Comparison of ENCODE assay signal across 19 mouse cellular contexts in genomic region chr15:85347058-85347700, GRCm38 (mm10). TPM values are rescaled to one million over a fixed set of nuclear protein-coding genes. Genes with fewer than 3 reads are reported as not detected.
DNase-seq lines count a peak whose midpoint lies in the region; ATAC-seq lines count a peak whose summit lies in the region.
"Had no signal": no experiment of that assay in that cellular context is flagged by ENCODE, and none has a peak within 500 bp of the region (broad histone marks: within the 10 kb centered on the region; RNA-seq: fewer than 3 reads in every experiment).

No protein-coding gene starts in this region.

- no peak overlapping the region for H3K4me3 ChIP-seq in heart, embryonic 13.5 days
- H3K4me3 ChIP-seq in lung, embryonic 16.5 days (ENCODE audit: low read length): no peak overlapping the region
- no peak overlapping the region for H3K4me3 ChIP-seq in stomach, embryonic 15.5 days (replicated peaks)
- H3K4me3 ChIP-seq: erythroblast, embryonic 14.5 days; heart, adult 2 months; limb, embryonic 10.5 days; liver, embryonic 12.5 days; megakaryocyte, embryonic 14.5 days had no signal

- H3K4me2 ChIP-seq in heart, embryonic 13.5 days: peak overlapping the region; percentile 17; the same call in 1 of the 2 replicates
- H3K4me2 ChIP-seq in lung, embryonic 16.5 days (ENCODE audit: low read depth, low read length): peak overlapping the region; percentile 25; the same call in 1 of the 2 replicates
- H3K4me2 ChIP-seq in stomach, embryonic 15.5 days: no peak overlapping the region
- H3K4me2 ChIP-seq: liver, embryonic 12.5 days had no signal

- DNase-seq in heart, adult 9 months (ENCODE audit: low spot score in 2 of 2): no peak
- peak; percentile 24 for DNase-seq in R1 (ENCODE audit: low read depth, low spot score)
- no peak for DNase-seq in adrenal gland, postnatal 4 days (ENCODE audit: low spot score in 2 of 2)
- no peak for DNase-seq in layer of hippocampus, postnatal 25 days (ENCODE audit: extremely low spot score in 1 of 2, low spot score in 1 of 2)
- DNase-seq in ovary, adult 18-20 months (ENCODE audit: low spot score): no peak
- DNase-seq: adrenal gland, postnatal 14 days; B cell, adult 2 months; cerebellum, postnatal 10 days; forebrain, postnatal 0 days; heart, adult 2 months; thymus, postnatal 4 days had no signal

- WGBS in heart, embryonic 13.5 days: 52% methylated on average over 6 of the region's 6 CpGs
- 59% methylated on average over 6 of the region's 6 CpGs for WGBS in lung, embryonic 16.5 days
- 77% methylated on average over 6 of the region's 6 CpGs for WGBS in stomach, embryonic 15.5 days

- no peaks in the 10 kb centered on the region for H3K27me3 ChIP-seq in heart, embryonic 13.5 days (replicated peaks)
- no peaks in the 10 kb centered on the region for H3K27me3 ChIP-seq in lung, embryonic 16.5 days (ENCODE audit: control insufficient read depth, insufficient read depth, low read depth, low read length)
- no peaks in the 10 kb centered on the region for H3K27me3 ChIP-seq in stomach, embryonic 15.5 days (replicated peaks)
- H3K27me3 ChIP-seq: liver, embryonic 12.5 days; megakaryocyte, embryonic 14.5 days had no signal

- peak overlapping the region; percentile 33; the same call in 1 of the 2 replicates for H3K27ac ChIP-seq in heart, embryonic 13.5 days (replicated peaks)
- H3K27ac ChIP-seq in lung, embryonic 16.5 days (ENCODE audit: low read length): peak overlapping the region; percentile 50
- H3K27ac ChIP-seq in stomach, embryonic 15.5 days: no peak overlapping the region
- H3K27ac ChIP-seq: heart, adult 2 months; kidney, postnatal 0 days; limb, embryonic 10.5 days; liver, embryonic 12.5 days had no signal

- peaks cover 8% of the 10 kb centered on the region for H3K36me3 ChIP-seq in heart, embryonic 13.5 days
- H3K36me3 ChIP-seq in lung, embryonic 16.5 days (ENCODE audit: control insufficient read depth, insufficient read depth, low read length): no peaks in the 10 kb centered on the region
- no peaks in the 10 kb centered on the region for H3K36me3 ChIP-seq in stomach, embryonic 15.5 days
- H3K36me3 ChIP-seq: liver, embryonic 12.5 days had no signal

- no peaks in the 10 kb centered on the region for H3K9me3 ChIP-seq in heart, embryonic 13.5 days
- H3K9me3 ChIP-seq in lung, embryonic 16.5 days (ENCODE audit: control insufficient read depth, low read length): no peaks in the 10 kb centered on the region
- H3K9me3 ChIP-seq in stomach, embryonic 15.5 days: no peaks in the 10 kb centered on the region
- H3K9me3 ChIP-seq: limb, embryonic 10.5 days; liver, embryonic 12.5 days; megakaryocyte, embryonic 14.5 days had no signal

- H3K9ac ChIP-seq in heart, embryonic 13.5 days: no peak overlapping the region; the same call in 1 of the 2 replicates
- no peak overlapping the region for H3K9ac ChIP-seq in lung, embryonic 16.5 days (ENCODE audit: low read length)
- H3K9ac ChIP-seq in stomach, embryonic 15.5 days: no peak overlapping the region
- H3K9ac ChIP-seq: forebrain, postnatal 0 days; liver, embryonic 12.5 days had no signal

- ATAC-seq in heart, embryonic 13.5 days (ENCODE audit: extremely low read depth, insufficient number of reproducible peaks, low FRiP score, low TSS enrichment): no peak
- ATAC-seq in lung, embryonic 16.5 days (ENCODE audit: low read depth): peak; percentile 80
- peak; percentile 29; the same call in 1 of the 2 replicates for ATAC-seq in stomach, embryonic 15.5 days (ENCODE audit: insufficient read depth, low FRiP score, low read depth)
- ATAC-seq: forebrain, postnatal 0 days; liver, embryonic 12.5 days had no signal

- H3K4me1 ChIP-seq in heart, embryonic 13.5 days: peaks cover 40% of the 10 kb centered on the region
- peaks cover 7% of the 10 kb centered on the region; the same call in 1 of the 2 replicates for H3K4me1 ChIP-seq in lung, embryonic 16.5 days (replicated peaks; ENCODE audit: control insufficient read depth, insufficient read depth, low read length)
- H3K4me1 ChIP-seq in stomach, embryonic 15.5 days: no peaks in the 10 kb centered on the region
- H3K4me1 ChIP-seq: limb, embryonic 10.5 days had no signal

RNA-seq across cellular contexts. Expression of gene Atxn10, which starts 11.1 kb away (rescaled TPM):
- polyA plus RNA-seq in heart, embryonic 13.5 days (2015; fragmentation: Nextera tagmentation; extraction: Ambion mirVana): 214 and 230 TPM in 2 replicates
- 323 and 325 TPM in 2 replicates for polyA plus RNA-seq in lung, embryonic 16.5 days (2015; fragmentation: Nextera tagmentation; extraction: Ambion mirVana)
- polyA plus RNA-seq in stomach, embryonic 15.5 days (2015; fragmentation: Nextera tagmentation; extraction: Ambion mirVana): 231 and 251 TPM in 2 replicates
- 100 to 1,000 TPM; 149 to 156 TPM for total RNA-seq in adrenal gland, postnatal 4 days (2021)
- total RNA-seq in layer of hippocampus, postnatal 25 days (2021): 100 to 1,000 TPM; 292 to 314 TPM
